Mouse (Mus musculus): ENCODE measurements at regions not wholly inside any gene's neighbourhood (a gene's known extent, or its start where the extent isn't known, plus 50 kb on each side); places are given as distances from the start of the nearest gene placed in this dataset.

DNA sequence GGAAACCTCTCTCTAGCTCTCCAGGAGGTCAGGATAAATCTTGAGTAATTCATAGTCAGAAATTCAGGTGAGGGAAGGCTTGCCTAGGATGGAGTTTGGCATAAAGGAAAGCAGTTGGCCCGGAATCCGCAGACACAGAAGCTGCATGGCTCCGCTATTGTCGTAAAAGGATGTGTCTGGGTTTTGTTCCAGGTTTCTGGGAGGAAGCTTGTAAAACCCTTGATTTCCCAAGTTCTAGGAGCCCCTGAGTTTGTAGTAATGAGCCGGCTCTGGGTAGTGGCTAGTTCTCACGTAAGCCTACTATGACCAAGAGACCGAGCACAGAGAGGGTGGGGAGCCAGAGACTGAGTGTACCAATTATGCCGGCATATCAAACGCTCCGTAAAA lies 52.7 kb upstream of the Gm21915 start:
- TF ChIP-seq POLR2A (IDR thresholded peaks at IDR 0.05; ENCODE audit: borderline replicate concordance, control insufficient read depth, low read depth, low read length) = no peak
- H3K27ac ChIP-seq (ENCODE audit: control insufficient read depth, insufficient read depth, low read depth, low read length, poor library complexity) = no peak overlapping the region
- no peak overlapping the region for H3K4me3 ChIP-seq (replicated peaks; ENCODE audit: control insufficient read depth, low read depth, low read length)
- H3K4me1 ChIP-seq (ENCODE audit: control insufficient read depth, insufficient read depth, low read length) = peaks cover under 1% of the 10 kb centered on the region
- 21% methylated on average over 10 of the region's 10 CpGs for WGBS

DNA sequence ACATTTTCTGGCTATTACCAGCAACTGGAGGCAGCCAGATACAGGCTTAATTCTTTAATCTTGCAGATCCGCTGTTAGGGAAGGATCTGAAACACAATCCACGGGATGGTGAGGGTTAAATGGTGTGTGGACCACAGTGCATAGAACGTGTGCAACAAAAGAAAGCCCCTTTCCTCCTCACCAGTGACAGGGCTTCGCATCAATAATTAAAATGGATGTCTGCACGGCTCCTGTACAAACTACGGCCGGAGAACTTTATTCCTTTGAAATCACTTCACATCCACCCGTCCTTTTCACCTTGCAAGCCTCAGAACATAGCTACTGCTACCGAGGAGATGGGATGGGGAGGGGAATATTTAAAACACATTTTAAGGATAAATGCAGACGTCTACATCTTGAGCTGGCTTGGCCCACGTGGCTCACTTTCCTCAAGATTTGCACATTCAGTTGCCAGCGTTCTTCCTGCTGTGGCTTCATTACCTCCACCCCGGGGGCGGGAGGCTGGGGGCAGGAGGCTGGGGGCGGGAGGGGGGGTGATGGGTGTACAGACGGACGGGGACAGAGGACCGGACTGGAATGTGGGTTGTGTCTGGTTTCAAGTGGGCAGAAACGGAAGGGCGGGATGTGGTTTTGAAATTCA lies 53.3 kb upstream of the Gm21915 start:
- H3K4me3 ChIP-seq (replicated peaks; ENCODE audit: control insufficient read depth, low read depth, low read length) = no peak overlapping the region
- H3K27ac ChIP-seq (ENCODE audit: control insufficient read depth, insufficient read depth, low read depth, low read length, poor library complexity) = no peak overlapping the region
- WGBS = 1% methylated on average over 20 of the region's 20 CpGs
- no peaks in the 10 kb centered on the region; the same call in 1 of the 2 replicates for H3K4me1 ChIP-seq (ENCODE audit: control insufficient read depth, insufficient read depth, low read length)
- TF ChIP-seq CTCF (IDR thresholded peaks at IDR 0.05; ENCODE audit: control insufficient read depth, insufficient read depth, low read length) = no peak
- TF ChIP-seq POLR2A (IDR thresholded peaks at IDR 0.05; ENCODE audit: borderline replicate concordance, control insufficient read depth, low read depth, low read length) = no peak

DNA sequence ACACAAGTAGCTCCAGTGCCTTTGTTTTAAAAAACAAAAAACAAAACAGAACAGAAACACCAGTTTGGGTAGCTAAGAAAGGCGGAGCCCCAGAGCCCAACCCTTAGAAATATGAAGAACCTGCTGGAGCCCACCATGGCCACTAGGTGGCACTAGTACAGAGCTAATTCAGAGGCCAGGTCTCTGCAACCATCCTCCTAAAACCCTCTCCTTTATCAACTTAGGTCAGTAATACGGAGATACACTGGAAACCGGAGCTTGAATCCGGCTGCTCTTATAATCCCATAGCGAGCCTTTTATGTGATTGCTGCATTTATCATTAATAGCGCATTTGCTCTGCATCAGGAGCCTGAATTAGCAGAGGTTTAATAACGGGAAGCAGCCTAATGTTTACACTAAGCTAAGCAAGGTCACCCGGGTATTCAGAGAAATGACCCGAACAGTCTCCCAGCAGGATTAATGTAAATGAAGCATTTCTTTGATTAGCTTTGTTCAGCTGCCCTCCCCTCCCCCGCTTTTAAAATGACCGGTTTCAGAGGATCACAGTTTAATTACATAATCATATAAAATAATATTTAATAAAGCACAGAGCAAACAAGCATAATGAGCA lies 53.9 kb upstream of the Gm21915 start:
- H3K4me3 ChIP-seq (replicated peaks; ENCODE audit: control insufficient read depth, low read depth, low read length) = no peak overlapping the region
- WGBS = 2% methylated on average over 11 of the region's 11 CpGs
- no peak for TF ChIP-seq POLR2A (IDR thresholded peaks at IDR 0.05; ENCODE audit: borderline replicate concordance, control insufficient read depth, low read depth, low read length)
- TF ChIP-seq CTCF (IDR thresholded peaks at IDR 0.05; ENCODE audit: control insufficient read depth, insufficient read depth, low read length) = peak; percentile 71
- no peaks in the 10 kb centered on the region; the same call in 1 of the 2 replicates for H3K4me1 ChIP-seq (ENCODE audit: control insufficient read depth, insufficient read depth, low read length)
- no peak overlapping the region for H3K27ac ChIP-seq (ENCODE audit: control insufficient read depth, insufficient read depth, low read depth, low read length, poor library complexity)

DNA sequence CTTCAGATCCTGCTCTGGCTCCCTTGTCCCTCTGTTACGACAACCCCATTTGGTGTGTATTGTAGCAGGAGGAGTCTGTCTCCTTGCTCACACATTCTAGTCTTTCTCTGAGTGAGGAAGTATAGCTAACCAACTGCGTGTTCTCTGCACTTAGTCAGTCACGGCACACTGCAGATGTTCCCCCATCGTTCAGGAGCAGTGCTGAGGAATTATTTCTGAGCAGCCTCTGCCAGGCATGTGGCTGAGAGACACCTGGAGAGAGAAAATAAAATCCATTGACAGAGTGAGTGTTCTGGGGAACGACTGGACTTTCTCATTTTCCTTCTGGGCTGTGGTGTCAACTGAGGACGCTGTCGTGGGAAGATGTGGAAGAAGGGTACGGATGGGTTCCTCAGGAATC lies 54.5 kb upstream of the Gm21915 start:
- Histone ChIP-seq H3K4me3 (replicated peaks; ENCODE audit: control insufficient read depth, low read depth, low read length) (no peak overlapping the region), H3K4me1 (ENCODE audit: control insufficient read depth, insufficient read depth, low read length) (no peaks in the 10 kb centered on the region; the same call in 1 of the 2 replicates), H3K27ac (ENCODE audit: control insufficient read depth, insufficient read depth, low read depth, low read length, poor library complexity) (no peak overlapping the region)
- WGBS = 35% methylated on average over 8 of the region's 8 CpGs
- TF ChIP-seq POLR2A (IDR thresholded peaks at IDR 0.05; ENCODE audit: borderline replicate concordance, control insufficient read depth, low read depth, low read length) = no peak
- TF ChIP-seq CTCF (IDR thresholded peaks at IDR 0.05; ENCODE audit: control insufficient read depth, insufficient read depth, low read length) = no peak

DNA sequence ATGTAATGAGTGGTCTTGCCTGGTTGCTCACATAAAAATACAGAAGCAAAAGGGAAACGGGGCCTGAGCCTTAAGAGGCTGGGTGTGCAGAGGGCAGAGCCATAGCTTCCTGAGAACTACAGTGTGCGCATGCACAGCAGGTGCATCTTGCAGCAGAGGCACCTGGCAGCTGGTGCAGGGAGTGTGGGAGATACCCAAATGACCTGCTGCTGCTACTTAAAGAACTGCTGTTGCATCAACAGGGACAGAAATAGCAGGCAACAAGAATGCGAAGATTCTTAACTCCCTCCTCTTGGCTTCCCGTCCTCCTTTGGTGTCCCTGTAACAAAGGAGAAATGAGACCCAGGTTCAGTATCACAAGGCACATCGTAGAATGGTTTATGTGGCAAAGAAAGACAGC lies 56.3 kb upstream of the Gm21915 start:
- H3K4me3 ChIP-seq (replicated peaks; ENCODE audit: control insufficient read depth, low read depth, low read length) = no peak overlapping the region
- WGBS = 59% methylated on average over 5 of the region's 5 CpGs
- H3K27ac ChIP-seq (ENCODE audit: control insufficient read depth, insufficient read depth, low read depth, low read length, poor library complexity) = no peak overlapping the region
- H3K4me1 ChIP-seq (ENCODE audit: control insufficient read depth, insufficient read depth, low read length) = no peaks in the 10 kb centered on the region; the same call in 1 of the 2 replicates
- TF ChIP-seq POLR2A (IDR thresholded peaks at IDR 0.05; ENCODE audit: borderline replicate concordance, control insufficient read depth, low read depth, low read length) = no peak
- no peak for TF ChIP-seq CTCF (IDR thresholded peaks at IDR 0.05; ENCODE audit: control insufficient read depth, insufficient read depth, low read length)

DNA sequence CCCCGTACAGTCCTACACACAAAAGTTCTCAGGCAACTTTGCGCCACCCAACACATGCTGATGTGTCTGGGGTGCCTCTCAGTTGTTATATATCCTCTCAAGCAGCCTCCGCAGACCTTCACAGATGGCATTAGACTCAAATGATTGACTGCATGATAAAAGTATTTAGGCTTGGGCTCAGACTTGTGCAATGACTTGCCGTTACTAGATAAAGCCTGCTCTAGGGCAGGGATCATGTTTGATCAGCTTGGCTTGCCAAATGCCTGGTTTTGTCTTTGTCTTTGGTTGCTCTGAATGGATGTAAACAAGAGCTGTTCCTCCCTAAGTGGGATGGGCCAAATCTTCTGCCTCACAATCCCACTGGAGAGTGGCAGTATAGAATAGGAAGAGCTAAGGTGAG lies 57.2 kb upstream of the Gm21915 start:
- 0 out of 2 replicates have a peak overlapping the region, but pooled peaks have one; percentile 7 for H3K27ac ChIP-seq (ENCODE audit: control insufficient read depth, insufficient read depth, low read depth, low read length, poor library complexity)
- no peak for TF ChIP-seq POLR2A (IDR thresholded peaks at IDR 0.05; ENCODE audit: borderline replicate concordance, control insufficient read depth, low read depth, low read length)
- TF ChIP-seq CTCF (IDR thresholded peaks at IDR 0.05; ENCODE audit: control insufficient read depth, insufficient read depth, low read length) = no peak
- 60% methylated on average over 4 of the region's 4 CpGs for WGBS

DNA sequence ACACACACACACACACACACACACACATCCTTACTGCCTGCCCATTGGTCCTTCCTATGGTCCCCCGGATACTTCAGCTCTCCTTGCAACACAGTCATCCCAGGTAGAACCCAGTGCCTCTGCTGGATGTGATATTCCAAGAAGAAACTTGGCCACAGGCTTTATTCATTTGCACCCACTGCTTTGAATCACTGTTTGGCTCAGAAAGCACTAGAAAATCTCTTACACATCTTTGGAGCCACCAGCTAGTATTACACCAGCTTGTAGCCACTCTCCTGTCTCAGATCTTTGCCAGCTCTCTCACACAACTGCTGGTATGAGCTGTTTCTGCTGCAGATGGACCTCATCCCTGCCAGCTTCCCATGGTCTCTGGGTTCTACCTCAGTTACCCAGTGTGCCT lies 57.7 kb upstream of the Gm21915 start:
- no peak for TF ChIP-seq CTCF (IDR thresholded peaks at IDR 0.05; ENCODE audit: control insufficient read depth, insufficient read depth, low read length)
- no peak for TF ChIP-seq POLR2A (IDR thresholded peaks at IDR 0.05; ENCODE audit: borderline replicate concordance, control insufficient read depth, low read depth, low read length)
- H3K4me3 ChIP-seq (replicated peaks; ENCODE audit: control insufficient read depth, low read depth, low read length) = no peak overlapping the region
- H3K4me1 ChIP-seq (ENCODE audit: control insufficient read depth, insufficient read depth, low read length) = no peaks in the 10 kb centered on the region
- 83% methylated on average over 1 of the region's 1 CpGs for WGBS
- 0 out of 2 replicates have a peak overlapping the region, but pooled peaks have one; percentile 7 for H3K27ac ChIP-seq (ENCODE audit: control insufficient read depth, insufficient read depth, low read depth, low read length, poor library complexity)

More for the DNA sequence above, 57.2 kb upstream of the Gm21915 start:
- Histone ChIP-seq H3K4me1 (ENCODE audit: control insufficient read depth, insufficient read depth, low read length) (no peaks in the 10 kb centered on the region), H3K4me3 (replicated peaks; ENCODE audit: control insufficient read depth, low read depth, low read length) (no peak overlapping the region)

DNA sequence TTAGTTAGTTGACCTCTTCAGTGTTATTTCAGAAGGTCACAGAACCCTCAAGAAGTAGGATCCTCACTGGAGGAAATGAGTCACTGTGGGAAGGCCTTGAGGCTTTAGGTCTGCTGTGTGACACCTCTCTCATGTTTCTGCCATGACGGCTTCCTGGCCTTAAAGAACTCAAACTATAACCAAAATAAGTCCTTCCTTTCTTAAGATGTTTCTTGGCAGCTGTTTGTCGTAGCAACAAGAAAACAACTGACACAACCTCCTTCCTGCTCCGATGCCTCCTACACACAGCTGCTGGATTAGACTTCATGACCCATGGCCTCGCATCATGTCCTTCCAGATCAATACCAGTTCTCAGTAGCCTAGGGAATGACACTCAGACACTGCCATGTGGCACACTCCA lies 58.1 kb upstream of the Gm21915 start:
- no peak overlapping the region for H3K27ac ChIP-seq (ENCODE audit: control insufficient read depth, insufficient read depth, low read depth, low read length, poor library complexity)
- no peak overlapping the region for H3K4me3 ChIP-seq (replicated peaks; ENCODE audit: control insufficient read depth, low read depth, low read length)
- no peaks in the 10 kb centered on the region for H3K4me1 ChIP-seq (ENCODE audit: control insufficient read depth, insufficient read depth, low read length)
- 68% methylated on average over 4 of the region's 4 CpGs for WGBS
- TF ChIP-seq CTCF (IDR thresholded peaks at IDR 0.05; ENCODE audit: control insufficient read depth, insufficient read depth, low read length) = no peak
- TF ChIP-seq POLR2A (IDR thresholded peaks at IDR 0.05; ENCODE audit: borderline replicate concordance, control insufficient read depth, low read depth, low read length) = no peak

Data from bone marrow, adult 2 months (tissue).